20 mouse cellular contexts compared by ENCODE assay signal in the genomic region with DNA sequence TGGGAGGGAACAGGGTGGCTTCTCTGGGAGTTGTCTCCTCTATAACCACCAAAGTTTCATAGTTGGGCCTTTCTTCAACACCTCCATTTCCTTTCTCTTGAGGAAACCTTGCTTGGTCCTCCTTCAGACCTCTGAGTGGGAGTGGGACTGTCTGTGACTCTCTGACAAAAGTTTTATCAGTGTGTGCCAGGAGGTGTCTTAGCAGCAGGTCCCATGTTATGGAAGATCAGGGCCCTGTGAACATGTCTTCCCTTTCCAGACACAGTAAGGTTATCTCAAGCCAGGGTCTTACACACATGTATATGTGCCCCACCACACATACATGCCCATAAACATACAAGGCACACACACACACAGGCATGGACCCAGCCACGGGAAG. TPM values are rescaled to one million over a fixed set of nuclear protein-coding genes. Genes with fewer than 3 reads are reported as not detected.
A peak's percentile ranks its signal among the peaks of the same experiment; 100 is the strongest.
DNase-seq lines count a peak whose midpoint lies in the region; ATAC-seq and TF ChIP-seq lines count a peak whose summit lies in the region.
"Had no signal": no experiment of that assay in that cellular context is flagged by ENCODE, and none has a peak within 500 bp of the region (broad histone marks: within the 10 kb centered on the region; RNA-seq: fewer than 3 reads in every experiment).

No protein-coding gene starts in this region.

- no peak for TF ChIP-seq RAD21 in MEL (IDR thresholded peaks at IDR 0.05; ENCODE audit: low read depth, low read length)

- peaks cover 15% of the 10 kb centered on the region for H3K4me1 ChIP-seq in kidney, embryonic 16.5 days (ENCODE audit: insufficient read depth, low read length)
- peaks cover 1 to 16% of the 10 kb centered on the region in 2 experiments for H3K4me1 ChIP-seq in MEL (ENCODE audit: control insufficient read depth in 1 of 2, insufficient read depth in 2 of 2, low read length in 2 of 2)
- H3K4me1 ChIP-seq in liver, embryonic 15.5 days (replicated peaks) = peaks cover 52% of the 10 kb centered on the region

- no peak overlapping the region for H3K27ac ChIP-seq in kidney, embryonic 16.5 days (ENCODE audit: low read length)
- peak overlapping the region; percentile 72 for H3K27ac ChIP-seq in MEL (ENCODE audit: control insufficient read depth, low read depth, low read length)
- H3K27ac ChIP-seq in liver, embryonic 15.5 days (replicated peaks) = peak overlapping the region; percentile 96
- H3K27ac ChIP-seq: macrophage had no signal

- H3K9me3 ChIP-seq in kidney, embryonic 16.5 days (ENCODE audit: low read length) = 0 out of 2 replicates have a peak, but pooled peaks cover 4% of the 10 kb centered on the region
- no peaks in the 10 kb centered on the region for H3K9me3 ChIP-seq in MEL (replicated peaks; ENCODE audit: insufficient read depth, low read length)
- no peaks in the 10 kb centered on the region for H3K9me3 ChIP-seq in liver, embryonic 15.5 days (replicated peaks)
- H3K9me3 ChIP-seq: embryonic facial prominence, embryonic 15.5 days had no signal

- TF ChIP-seq EP300 in MEL (IDR thresholded peaks at IDR 0.05; ENCODE audit: low read depth in 1 of 2, low read length in 2 of 2) = no peak; a peak in 2 of 4 replicates

- TF ChIP-seq POLR2A in MEL (IDR thresholded peaks at IDR 0.05; ENCODE audit: control insufficient read depth in 1 of 2, insufficient read depth in 1 of 2, low read depth in 1 of 2, low read length in 2 of 2, poor library complexity in 1 of 2) = no peak

- WGBS in kidney, embryonic 16.5 days = 97% methylated on average over 1 of the region's 1 CpGs
- 59% methylated on average over 1 of the region's 1 CpGs for WGBS in liver, embryonic 15.5 days (ENCODE audit: insufficient replicate concordance)

- H3K79me2 ChIP-seq in MEL (ENCODE audit: control insufficient read depth, insufficient read depth, low read length, poor library complexity) = no peaks in the 10 kb centered on the region

- no peak for TF ChIP-seq CTCF in MEL (IDR thresholded peaks at IDR 0.05 in 2 of 3, conservative IDR thresholded peaks at IDR 0.05 in 1 of 3; ENCODE audit: control insufficient read depth in 1 of 3, insufficient read depth in 1 of 3, low read depth in 2 of 3, low read length in 3 of 3, poor library complexity in 1 of 3, severe bottlenecking in 1 of 3)

- ATAC-seq in kidney, embryonic 16.5 days (ENCODE audit: low FRiP score, low TSS enrichment) = 0 out of 2 replicates have a peak, but pooled peaks have one; percentile 4
- peak; percentile 40 for ATAC-seq in erythroblast, adult 5-6 weeks (replicated peaks; ENCODE audit: low FRiP score, poor library complexity, severe bottlenecking)
- ATAC-seq in liver, embryonic 15.5 days (ENCODE audit: insufficient read depth) = peak; percentile 85
- ATAC-seq: activated CD4-positive, CD25-positive, alpha-beta regulatory T cell, adult 4 months had no signal

- H3K4me3 ChIP-seq in kidney, embryonic 16.5 days (ENCODE audit: low read length) = no peak overlapping the region
- no peak overlapping the region for H3K4me3 ChIP-seq in MEL (ENCODE audit: control insufficient read depth in 1 of 2, insufficient read depth in 1 of 2, low read depth in 2 of 2, low read length in 2 of 2)
- H3K4me3 ChIP-seq in liver, embryonic 15.5 days (replicated peaks) = peak overlapping the region; percentile 56

- H3K9ac ChIP-seq in kidney, embryonic 16.5 days (replicated peaks; ENCODE audit: low read length) = no peak overlapping the region
- H3K9ac ChIP-seq in MEL (ENCODE audit: control insufficient read depth, low read depth, low read length, poor library complexity, severe bottlenecking) = peak overlapping the region; percentile 40
- H3K9ac ChIP-seq in liver, embryonic 15.5 days = peak overlapping the region; percentile 58
- H3K9ac ChIP-seq: embryonic facial prominence, embryonic 15.5 days had no signal

- H3K4me2 ChIP-seq in kidney, embryonic 16.5 days (replicated peaks; ENCODE audit: low read depth, low read length) = no peak overlapping the region
- peak overlapping the region; percentile 81 for H3K4me2 ChIP-seq in liver, embryonic 15.5 days

- no peaks in the 10 kb centered on the region for H3K27me3 ChIP-seq in kidney, embryonic 16.5 days (ENCODE audit: insufficient read depth, low read length)
- H3K27me3 ChIP-seq in MEL (ENCODE audit: control insufficient read depth in 1 of 2, insufficient read depth in 2 of 2, low read length in 2 of 2) = no peaks in the 10 kb centered on the region
- H3K27me3 ChIP-seq in liver, embryonic 15.5 days = no peaks in the 10 kb centered on the region
- H3K27me3 ChIP-seq: embryonic facial prominence, embryonic 15.5 days had no signal

- no peak for DNase-seq in kidney, postnatal 25 days
- no peak for DNase-seq in MEL (ENCODE audit: low read depth, low spot score)
- no peak for DNase-seq in thymus, postnatal 4 days
- DNase-seq in cerebellum, postnatal 4 days (ENCODE audit: low spot score in 2 of 2) = no peak
- DNase-seq: cerebellum, adult 11 months; gastrocnemius, adult 2 months; heart, adult 18-20 months; heart, postnatal 14 days; kidney, postnatal 14 days; layer of hippocampus, adult 9-11 months; lung, adult 18-20 months; right cerebral cortex, postnatal 4 days had no signal

- no peaks in the 10 kb centered on the region for H3K36me3 ChIP-seq in kidney, embryonic 16.5 days (ENCODE audit: insufficient read depth, low read length)
- H3K36me3 ChIP-seq in MEL (ENCODE audit: control insufficient read depth in 1 of 2, insufficient read depth in 2 of 2, low read length in 2 of 2) = peaks cover 0 to 12% of the 10 kb centered on the region in 2 experiments; a peak in 1 of 4 replicates
- no peaks in the 10 kb centered on the region for H3K36me3 ChIP-seq in liver, embryonic 15.5 days (replicated peaks)
- H3K36me3 ChIP-seq: embryonic facial prominence, embryonic 15.5 days; neural tube, embryonic 13.5 days had no signal

TF ChIP-seq in MEL, 35 proteins besides CTCF, POLR2A, EP300 and RAD21:
- TF ChIP-seq TAL1 (IDR thresholded peaks at IDR 0.05; ENCODE audit: low read length) (peak; percentile 62), TCF12 (IDR thresholded peaks at IDR 0.05; ENCODE audit: low read depth, low read length) (0 out of 2 replicates have a peak, but pooled peaks have one; percentile 30), GATA1 (IDR thresholded peaks at IDR 0.05; ENCODE audit: low read depth, low read length) (0 out of 2 replicates have a peak, but pooled peaks have one; percentile 23), MAX (IDR thresholded peaks at IDR 0.05; ENCODE audit: low read length) (no peak)

RNA-seq across cellular contexts. Expression of gene Hsf2bp, which starts 56.1 kb away (rescaled TPM):
- polyA plus RNA-seq in kidney, embryonic 16.5 days (2015; fragmentation: Nextera tagmentation; extraction: Ambion mirVana) = 0.95 and 0.99 TPM in 2 replicates
- total RNA-seq in MEL (2012; rRNA removed) = 0.04 TPM in 1 of 2 replicates, not detected in the other
- polyA plus RNA-seq in MEL (2012; ENCODE audit: insufficient read depth in 1 of 2, insufficient read length in 2 of 2, low read depth in 1 of 2, low replicate concordance in 2 of 2, missing spikeins in 1 of 2) = under 1 TPM in 1 of 2 experiments, not detected in 1; 0.15 TPM
- total RNA-seq in erythroblast, adult 5-6 weeks (2015; ENCODE audit: low replicate concordance) = not detected in 2 replicates
- not detected in 2 replicates for total RNA-seq in erythroblast, adult 5-6 weeks (2017; ENCODE audit: low replicate concordance)
- 0.12 and 0.21 TPM in 2 replicates for polyA plus RNA-seq in liver, embryonic 15.5 days (2015; fragmentation: Nextera tagmentation; extraction: Ambion mirVana)
- total RNA-seq: common myeloid progenitor, adult 5-6 weeks had no signal
- polyA plus RNA-seq: macrophage had no signal

RNA-seq across cellular contexts. Expression of gene Rrp1b, which starts 56.3 kb away (rescaled TPM):
- polyA plus RNA-seq in kidney, embryonic 16.5 days (2015; fragmentation: Nextera tagmentation; extraction: Ambion mirVana) = 51.4 and 71.6 TPM in 2 replicates
- total RNA-seq in MEL (2012; rRNA removed) = 60.2 and 84.1 TPM in 2 replicates
- polyA plus RNA-seq in MEL (2012; ENCODE audit: insufficient read depth in 1 of 2, insufficient read length in 2 of 2, low read depth in 1 of 2, low replicate concordance in 2 of 2, missing spikeins in 1 of 2) = 10 to 100 TPM in 1 of 2 experiments, not detected in 1; 78.6 TPM
- 6.3 and 13.1 TPM in 2 replicates for total RNA-seq in erythroblast, adult 5-6 weeks (2015; ENCODE audit: low replicate concordance)
- 5.2 and 5.4 TPM in 2 replicates for total RNA-seq in erythroblast, adult 5-6 weeks (2017; ENCODE audit: low replicate concordance)
- 17.4 and 19.7 TPM in 2 replicates for polyA plus RNA-seq in liver, embryonic 15.5 days (2015; fragmentation: Nextera tagmentation; extraction: Ambion mirVana)

Comparison
In these comparisons a context has a peak if more than half of its experiments do, and no peak if none do; other contexts are left out.
1. ATAC-seq: peak in every context shown above with its lines; median percentile 85 in liver, embryonic 15.5 days; 40 in erythroblast, adult 5-6 weeks; 4 in kidney, embryonic 16.5 days.